Mouse (Mus musculus): Measurements from ENCODE around the gene Dnmt3c. TPM values are rescaled to one million over a fixed set of nuclear protein-coding genes. Genes with fewer than 3 reads are reported as not detected.
"Not testable (repeated sequence)": the region's sequence is repeated elsewhere in the genome, so short reads cannot be mapped to it uniquely, and the experiment has no call there.

The Dnmt3c gene
- total and polyA plus RNA-seq, 2 experiments from 2014 or later: 0.05 TPM; not detected in 1

DNA sequence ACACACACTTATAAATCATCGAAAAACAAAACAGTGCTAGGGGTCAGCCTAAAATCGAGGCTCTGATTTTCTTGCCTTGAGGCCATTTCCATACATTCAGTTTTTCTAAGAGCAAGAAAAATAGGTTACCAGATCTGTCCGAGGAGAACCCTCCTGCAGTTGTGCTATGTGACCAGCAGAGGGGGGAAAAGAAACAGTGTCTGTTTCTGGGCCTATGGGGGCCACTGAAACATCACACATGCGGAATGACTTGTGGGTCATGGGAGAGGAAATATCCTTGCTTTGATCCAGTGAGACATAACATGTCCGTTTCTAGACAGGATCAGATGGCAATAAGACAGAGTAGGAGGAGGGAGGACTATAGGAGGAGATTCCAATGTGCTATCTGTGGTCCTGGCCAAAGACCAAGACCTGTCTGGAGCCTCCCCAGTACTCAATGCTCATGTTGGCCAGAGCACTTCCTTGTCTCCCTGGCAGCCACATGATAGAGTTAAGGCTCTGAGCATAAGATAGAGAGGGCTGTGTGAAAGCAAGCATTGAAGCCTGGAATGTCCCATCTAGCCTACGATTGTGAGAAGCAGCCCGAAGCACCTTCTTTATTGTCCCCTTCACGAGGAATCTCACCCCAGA lies 14.4 kb downstream of the Dnmt3c start:
- DNase-seq (ENCODE audit: low spot score): peak; percentile 68
- TF ChIP-seq EP300 (IDR thresholded peaks at IDR 0.05; ENCODE audit: low read depth) (no peak), CTCF (IDR thresholded peaks at IDR 0.05; ENCODE audit: low read depth) (peak; percentile 88)
- no peaks in the 10 kb centered on the region for H3K36me3 ChIP-seq (replicated peaks; ENCODE audit: control insufficient read depth, insufficient read depth, low read length)
- ATAC-seq (ENCODE audit: insufficient read depth, low read depth): peak; percentile 66
- 20% methylated on average over 8 of the region's 8 CpGs for WGBS
- no peak overlapping the region for H3K9ac ChIP-seq (replicated peaks; ENCODE audit: low read depth, low read length)
- H3K27me3 ChIP-seq (ENCODE audit: control insufficient read depth, insufficient read depth, low read length): no peaks in the 10 kb centered on the region
- H3K9me3 ChIP-seq (replicated peaks; ENCODE audit: control insufficient read depth, low read length): no peaks in the 10 kb centered on the region
- H3K4me1 ChIP-seq (ENCODE audit: control insufficient read depth, insufficient read depth): peaks cover 15% of the 10 kb centered on the region
- no peak overlapping the region for H3K4me3 ChIP-seq (ENCODE audit: low read depth, low read length)
- H3K27ac ChIP-seq (ENCODE audit: low read depth): 0 out of 2 replicates have a peak overlapping the region, but pooled peaks have one; percentile 18
- no peak overlapping the region for H3K4me2 ChIP-seq (ENCODE audit: low read depth, low read length)

DNA sequence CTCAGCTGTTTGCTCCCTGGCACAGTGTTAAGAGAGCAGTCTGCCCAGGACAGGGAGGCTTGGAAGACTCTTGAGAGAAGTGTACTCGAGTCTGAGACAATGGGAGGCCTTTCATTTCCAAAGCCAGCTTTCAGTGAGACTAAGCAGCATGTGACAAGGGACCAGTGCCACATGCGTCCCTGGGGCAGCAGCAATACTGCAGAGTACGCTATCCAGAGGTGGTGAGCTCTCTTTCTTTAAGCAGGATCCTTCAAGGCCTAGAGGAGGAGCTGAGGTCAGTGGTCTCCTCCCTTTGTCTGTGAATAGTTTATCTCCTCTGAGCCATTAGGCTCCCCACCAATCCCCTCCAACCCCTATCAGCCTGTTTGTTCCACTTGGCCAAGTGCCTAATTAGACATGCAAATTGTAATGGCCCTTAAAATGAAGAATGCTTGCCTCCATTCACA lies 16.2 kb downstream of the Dnmt3c start:
- peak; percentile 21; the same call in 1 of the 2 replicates for ATAC-seq (ENCODE audit: insufficient read depth, low read depth)
- no peaks in the 10 kb centered on the region for H3K36me3 ChIP-seq (replicated peaks; ENCODE audit: control insufficient read depth, insufficient read depth, low read length)
- no peak for TF ChIP-seq CTCF (IDR thresholded peaks at IDR 0.05; ENCODE audit: low read depth)
- no peak for TF ChIP-seq EP300 (IDR thresholded peaks at IDR 0.05; ENCODE audit: low read depth)
- WGBS: 21% methylated on average over 3 of the region's 3 CpGs
- H3K4me3 ChIP-seq (ENCODE audit: low read depth, low read length): no peak overlapping the region
- H3K4me1 ChIP-seq (ENCODE audit: control insufficient read depth, insufficient read depth): peaks cover 15% of the 10 kb centered on the region
- H3K9ac ChIP-seq (replicated peaks; ENCODE audit: low read depth, low read length): no peak overlapping the region
- peak overlapping the region; percentile 46; the same call in 1 of the 2 replicates for H3K27ac ChIP-seq (ENCODE audit: low read depth)
- DNase-seq (ENCODE audit: low spot score): no peak
- H3K4me2 ChIP-seq (ENCODE audit: low read depth, low read length): no peak overlapping the region
- H3K27me3 ChIP-seq (ENCODE audit: control insufficient read depth, insufficient read depth, low read length): no peaks in the 10 kb centered on the region
- H3K9me3 ChIP-seq (replicated peaks; ENCODE audit: control insufficient read depth, low read length): no peaks in the 10 kb centered on the region

DNA sequence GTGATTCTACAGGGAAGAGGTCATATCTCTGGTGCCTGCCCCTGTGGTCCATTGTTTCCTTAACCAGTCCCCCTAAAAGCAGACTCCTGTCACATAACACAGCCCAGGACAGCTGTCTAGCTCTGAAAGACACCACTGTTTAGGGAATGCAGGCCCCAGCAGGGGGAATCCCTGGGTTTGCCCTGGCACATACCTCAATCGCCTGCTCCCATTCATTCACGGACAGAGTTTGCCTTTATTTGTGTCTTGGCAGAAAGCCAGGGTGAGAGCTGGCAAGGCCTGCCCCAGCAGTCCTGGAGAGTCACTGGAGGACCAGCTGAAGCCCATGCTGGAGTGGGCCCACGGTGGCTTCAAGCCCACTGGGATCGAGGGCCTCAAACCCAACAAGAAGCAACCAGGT lies 16.8 kb downstream of the Dnmt3c start:
- Histone ChIP-seq H3K4me1 (ENCODE audit: control insufficient read depth, insufficient read depth) (peaks cover 15% of the 10 kb centered on the region), H3K4me3 (ENCODE audit: low read depth, low read length) (no peak overlapping the region), H3K9ac (replicated peaks; ENCODE audit: low read depth, low read length) (no peak overlapping the region), H3K27ac (ENCODE audit: low read depth) (peak overlapping the region; percentile 46; the same call in 1 of the 2 replicates), H3K9me3 (replicated peaks; ENCODE audit: control insufficient read depth, low read length) (no peaks in the 10 kb centered on the region), H3K27me3 (ENCODE audit: control insufficient read depth, insufficient read depth, low read length) (no peaks in the 10 kb centered on the region), H3K36me3 (replicated peaks; ENCODE audit: control insufficient read depth, insufficient read depth, low read length) (no peaks in the 10 kb centered on the region), H3K4me2 (ENCODE audit: low read depth, low read length) (no peak overlapping the region)
- ATAC-seq (ENCODE audit: insufficient read depth, low read depth): peak; percentile 57
- TF ChIP-seq EP300 (IDR thresholded peaks at IDR 0.05; ENCODE audit: low read depth) (no peak), CTCF (IDR thresholded peaks at IDR 0.05; ENCODE audit: low read depth) (no peak)
- DNase-seq (ENCODE audit: low spot score): peak; percentile 60
- 17% methylated on average over 4 of the region's 4 CpGs for WGBS

DNA sequence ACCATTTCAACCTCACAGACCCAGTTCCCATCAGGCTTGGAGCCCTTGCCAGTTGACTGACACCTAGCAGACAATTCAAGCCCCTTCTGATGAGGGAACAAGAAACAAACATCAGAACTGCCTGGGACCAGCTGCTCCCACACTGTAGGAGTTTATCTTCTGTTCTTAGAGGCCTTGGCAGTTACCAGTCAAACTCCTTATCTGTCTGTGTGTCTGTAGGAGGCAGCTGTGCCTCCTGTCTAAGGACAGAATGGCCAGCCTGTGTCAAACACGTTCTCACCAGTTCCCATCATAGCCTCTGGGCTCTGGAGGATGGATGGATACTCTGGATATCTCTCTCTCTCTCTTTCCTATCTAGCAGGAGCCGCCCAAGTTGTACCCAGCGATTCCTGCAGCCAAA lies 21.4 kb downstream of the Dnmt3c start:
- not testable (repeated sequence) for H3K4me1 ChIP-seq (ENCODE audit: control insufficient read depth, insufficient read depth); H3K27ac ChIP-seq (ENCODE audit: low read depth); H3K4me2 ChIP-seq (ENCODE audit: low read depth, low read length); ATAC-seq (ENCODE audit: insufficient read depth, low read depth); H3K27me3 ChIP-seq (ENCODE audit: control insufficient read depth, insufficient read depth, low read length); DNase-seq (ENCODE audit: low spot score); H3K4me3 ChIP-seq (ENCODE audit: low read depth, low read length); H3K9me3 ChIP-seq (replicated peaks; ENCODE audit: control insufficient read depth, low read length); H3K36me3 ChIP-seq (replicated peaks; ENCODE audit: control insufficient read depth, insufficient read depth, low read length); H3K9ac ChIP-seq (replicated peaks; ENCODE audit: low read depth, low read length)
- 29% methylated on average over 3 of the region's 3 CpGs for WGBS

DNA sequence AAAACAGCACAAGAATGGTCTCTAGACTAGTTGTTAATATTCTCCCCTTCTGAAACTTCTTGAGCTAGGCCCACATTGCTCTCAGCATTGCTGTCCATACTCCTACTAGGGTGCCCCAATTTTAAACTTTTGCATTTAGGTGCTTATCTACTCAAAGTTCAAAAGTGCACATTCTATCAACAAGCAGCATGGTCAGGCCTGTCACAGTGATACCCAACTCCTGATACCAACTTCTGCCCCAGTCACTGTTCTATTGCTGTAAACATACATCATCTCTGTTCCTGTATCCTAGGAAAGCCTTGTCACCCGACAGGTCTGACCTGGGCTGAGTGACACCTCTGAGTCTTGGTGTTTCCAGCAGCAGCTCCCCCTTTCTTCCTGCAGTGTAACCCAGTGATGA lies 26.6 kb downstream of the Dnmt3c start:
- Histone ChIP-seq H3K27me3 (ENCODE audit: control insufficient read depth, insufficient read depth, low read length) (no peaks in the 10 kb centered on the region), H3K4me3 (ENCODE audit: low read depth, low read length) (no peak overlapping the region), H3K9me3 (replicated peaks; ENCODE audit: control insufficient read depth, low read length) (no peaks in the 10 kb centered on the region), H3K36me3 (replicated peaks; ENCODE audit: control insufficient read depth, insufficient read depth, low read length) (no peaks in the 10 kb centered on the region), H3K4me1 (ENCODE audit: control insufficient read depth, insufficient read depth) (no peaks in the 10 kb centered on the region), H3K9ac (replicated peaks; ENCODE audit: low read depth, low read length) (no peak overlapping the region), H3K4me2 (ENCODE audit: low read depth, low read length) (no peak overlapping the region), H3K27ac (ENCODE audit: low read depth) (no peak overlapping the region)
- DNase-seq (ENCODE audit: low spot score) (no peak), ATAC-seq (ENCODE audit: insufficient read depth, low read depth) (no peak)
- WGBS: 71% methylated on average over 1 of the region's 1 CpGs
- TF ChIP-seq CTCF (IDR thresholded peaks at IDR 0.05; ENCODE audit: low read depth) (no peak), EP300 (IDR thresholded peaks at IDR 0.05; ENCODE audit: low read depth) (no peak)

DNA sequence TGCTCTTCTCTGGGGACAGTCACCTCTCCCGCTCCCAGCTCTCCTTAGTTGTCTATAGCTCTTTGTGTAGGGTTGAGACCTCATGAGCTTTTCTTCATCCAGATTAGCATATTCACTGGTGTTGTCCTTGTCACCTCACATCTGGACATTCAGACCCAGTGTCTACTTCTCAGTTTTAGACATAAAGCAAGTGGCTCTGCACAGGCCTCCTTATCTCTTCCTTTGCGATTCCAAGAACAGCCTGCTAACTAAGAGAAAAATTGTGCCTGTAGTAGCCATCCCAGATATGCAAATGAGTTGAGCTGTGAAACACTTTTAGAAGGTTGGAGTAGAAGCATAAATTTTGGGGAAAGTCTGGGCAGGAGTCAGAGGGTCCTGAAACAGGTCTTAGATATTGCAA lies 28.0 kb downstream of the Dnmt3c start:
- H3K4me3 ChIP-seq (ENCODE audit: low read depth, low read length): no peak overlapping the region
- no peak for ATAC-seq (ENCODE audit: insufficient read depth, low read depth)
- H3K9me3 ChIP-seq (replicated peaks; ENCODE audit: control insufficient read depth, low read length): no peaks in the 10 kb centered on the region
- no peak overlapping the region for H3K4me2 ChIP-seq (ENCODE audit: low read depth, low read length)
- no peak for DNase-seq (ENCODE audit: low spot score)
- 44% methylated on average over 2 of the region's 2 CpGs for WGBS
- TF ChIP-seq CTCF (IDR thresholded peaks at IDR 0.05; ENCODE audit: low read depth): no peak
- no peak for TF ChIP-seq EP300 (IDR thresholded peaks at IDR 0.05; ENCODE audit: low read depth)
- no peak overlapping the region for H3K9ac ChIP-seq (replicated peaks; ENCODE audit: low read depth, low read length)
- H3K36me3 ChIP-seq (replicated peaks; ENCODE audit: control insufficient read depth, insufficient read depth, low read length): no peaks in the 10 kb centered on the region
- H3K27ac ChIP-seq (ENCODE audit: low read depth): no peak overlapping the region
- no peaks in the 10 kb centered on the region for H3K4me1 ChIP-seq (ENCODE audit: control insufficient read depth, insufficient read depth)
- H3K27me3 ChIP-seq (ENCODE audit: control insufficient read depth, insufficient read depth, low read length): no peaks in the 10 kb centered on the region

Data from heart, postnatal 0 days (tissue).